Mouse (Mus musculus) thymus, postnatal 10 days (tissue): ENCODE data around the gene Lrrc61.
A peak's percentile ranks its signal among the peaks of the same experiment; 100 is the strongest.
"Not testable (repeated sequence)": the region's sequence is repeated elsewhere in the genome, so short reads cannot be mapped to it uniquely, and the experiment has no call there.

Experiments used
- DNase-seq, 2 experiments: peaks; one replicate each; pipeline ENCODE4 v3.0.0; 2021; ENCODE audit warnings: low spot score in 2 of 2

The Lrrc61 gene

DNA sequence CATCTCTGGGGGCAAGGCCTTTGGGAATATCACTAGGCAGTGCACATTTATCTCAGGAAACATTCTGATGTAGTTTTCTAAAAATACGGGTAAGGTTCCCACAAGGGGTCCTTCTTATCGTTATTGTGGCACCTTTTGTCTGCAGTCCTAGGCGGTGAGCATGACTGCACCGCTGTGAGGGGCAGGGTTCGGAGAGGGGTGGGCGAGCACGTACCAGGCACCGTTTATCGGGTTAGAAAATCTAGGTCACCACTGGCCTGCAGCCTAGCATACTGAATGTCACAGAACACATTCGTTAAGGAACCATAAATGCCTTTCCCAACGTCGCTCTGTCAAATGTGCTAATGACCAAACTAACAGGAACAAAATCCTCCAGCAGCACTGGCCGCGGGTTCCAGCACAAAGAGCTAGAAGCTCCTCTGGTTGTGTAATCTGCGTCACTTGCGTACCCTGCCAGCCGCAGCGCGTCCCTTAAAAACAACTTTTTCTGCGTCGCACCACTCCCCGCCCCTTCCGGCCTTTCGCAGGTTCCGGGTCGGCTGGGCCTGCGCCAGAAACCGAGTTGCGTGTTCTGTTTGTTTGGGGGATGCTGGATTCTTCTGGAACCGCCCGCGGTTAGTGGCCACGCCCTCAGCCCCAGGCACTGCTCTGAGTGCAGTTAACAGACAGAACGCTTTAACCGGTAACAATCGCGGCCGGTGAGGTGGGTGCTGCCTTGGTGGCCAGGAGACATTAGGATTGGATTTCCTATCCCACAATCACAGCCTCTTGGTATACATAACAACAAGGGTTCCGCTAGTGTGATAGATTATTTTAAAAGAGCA is at the start of gene Lrrc61:
TSS of gene Lrrc61 (plus strand) at position 517 of the 824 bp plus-strand sequence.
- DNase-seq: peak; percentile 80 to 82

DNA sequence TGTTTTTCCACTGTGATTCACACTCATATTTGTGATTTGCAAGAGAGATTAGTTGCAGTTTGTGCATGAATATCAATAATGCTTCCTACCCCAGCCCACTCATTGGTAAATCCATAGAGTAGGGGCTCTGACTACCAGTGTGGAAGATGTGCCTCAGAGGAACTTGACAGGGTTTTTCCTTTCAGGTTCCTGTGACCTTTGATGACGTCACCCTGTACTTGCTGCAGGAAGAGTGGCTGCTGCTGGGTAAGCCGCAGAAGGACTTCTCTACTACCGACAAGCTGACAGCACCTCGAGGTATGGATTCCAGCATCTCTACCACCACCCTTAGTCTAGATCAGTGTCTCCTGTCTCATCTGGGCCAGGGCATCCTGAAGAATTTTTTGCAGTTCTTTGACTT is 46.5 kb upstream of the Lrrc61 start:
- DNase-seq: no peak

DNA sequence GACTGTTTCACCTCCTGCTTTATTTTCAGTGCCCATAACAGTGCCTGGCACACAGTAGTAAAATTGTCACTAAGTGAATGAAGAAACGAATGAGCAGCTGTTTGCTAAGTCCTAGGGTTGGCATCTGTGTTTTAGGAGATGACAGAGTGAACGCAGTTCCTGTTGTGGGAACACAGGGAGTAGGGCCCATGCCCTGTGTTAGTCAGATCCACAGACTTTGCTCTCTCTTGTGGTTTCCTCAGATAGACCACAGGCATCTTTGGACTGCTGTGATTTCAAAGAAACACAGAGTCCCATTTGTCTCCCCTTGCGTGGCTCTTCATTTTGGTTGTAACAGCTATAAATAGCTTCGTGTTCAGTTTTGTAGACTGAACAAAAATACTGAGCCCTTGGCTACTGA is 44.2 kb upstream of the Lrrc61 start:
- no peak for DNase-seq

DNA sequence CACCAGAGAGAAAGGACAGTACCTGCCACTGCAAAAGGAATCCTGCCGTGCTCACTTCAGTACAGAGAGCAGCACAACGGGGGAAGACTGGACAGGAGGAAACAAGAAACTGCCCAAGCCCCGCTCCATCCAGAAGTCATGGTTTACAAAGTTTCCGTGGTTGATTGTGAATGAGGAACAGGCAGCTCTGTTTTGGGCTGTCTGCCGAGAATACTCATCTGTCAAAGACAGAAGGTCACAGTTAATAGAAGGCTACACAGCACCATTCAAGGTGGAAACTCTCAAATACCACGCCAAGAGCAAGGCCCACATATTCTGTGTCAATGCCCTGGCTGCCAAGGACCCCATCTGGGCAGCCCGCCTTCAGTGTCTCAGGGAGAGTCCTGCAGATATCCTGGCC is 42.7 kb upstream of the Lrrc61 start:
- no peak for DNase-seq

DNA sequence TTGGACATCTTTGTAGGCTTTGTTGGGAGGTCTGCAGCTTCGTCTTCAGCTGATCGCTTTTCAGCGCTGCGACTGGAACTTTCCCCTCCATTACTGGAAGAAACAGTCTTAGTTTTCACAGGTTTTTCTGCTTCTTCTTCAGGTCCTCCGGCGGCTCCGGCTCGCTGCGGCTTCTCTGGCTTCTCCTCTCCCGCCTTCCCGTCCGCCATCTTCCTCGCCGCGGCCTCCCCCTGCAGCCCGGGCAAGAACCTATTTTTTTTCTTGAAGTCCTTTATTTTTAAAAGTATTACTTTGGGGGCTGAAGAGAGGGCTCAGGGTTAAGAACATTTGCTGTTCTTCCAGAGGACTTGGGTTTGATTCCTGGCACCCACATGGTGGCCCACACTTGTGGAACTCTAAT is 29.7 kb upstream of the Lrrc61 start:
- DNase-seq: not testable (repeated sequence)

DNA sequence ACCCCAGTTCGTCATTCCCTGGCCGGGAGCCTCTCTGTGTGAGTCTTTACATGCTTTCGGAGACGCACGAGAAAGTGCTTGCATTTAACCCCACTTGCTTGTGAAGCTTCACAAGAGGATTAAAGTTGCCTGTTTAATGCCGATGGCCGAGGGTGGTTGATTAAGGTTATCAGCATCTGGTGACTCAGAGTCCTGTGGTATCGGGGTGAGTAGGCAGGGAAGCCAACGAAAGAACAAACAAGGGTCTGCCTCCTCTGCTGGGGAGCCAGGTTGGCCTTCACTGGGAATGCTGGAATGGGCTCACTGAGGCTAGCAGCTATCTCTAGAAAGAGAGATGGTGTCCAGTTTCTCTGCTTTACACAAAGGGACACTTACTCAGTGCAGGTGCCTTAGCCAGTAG is 26.7 kb upstream of the Lrrc61 start:
- DNase-seq: no peak

DNA sequence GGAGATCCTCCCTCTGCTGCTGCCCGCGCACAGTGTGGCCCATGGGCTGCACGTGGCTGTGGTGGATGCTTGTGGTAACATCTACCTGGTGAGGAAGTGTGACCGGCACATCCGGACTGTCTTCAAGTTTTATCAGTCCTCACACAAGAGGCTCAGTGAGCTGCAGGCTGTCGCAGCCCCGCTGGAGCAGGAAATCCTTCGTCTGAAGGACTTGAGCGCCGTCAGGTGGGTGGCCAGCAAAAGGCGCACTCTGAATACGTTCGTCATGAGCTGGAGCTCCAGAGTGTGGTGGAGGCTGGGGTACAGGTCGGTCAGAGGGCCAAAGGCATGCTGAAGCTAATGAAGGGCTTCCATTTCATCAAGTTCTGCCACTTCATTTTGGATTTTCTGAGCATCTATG is 25.3 kb upstream of the Lrrc61 start:
- no peak for DNase-seq

DNA sequence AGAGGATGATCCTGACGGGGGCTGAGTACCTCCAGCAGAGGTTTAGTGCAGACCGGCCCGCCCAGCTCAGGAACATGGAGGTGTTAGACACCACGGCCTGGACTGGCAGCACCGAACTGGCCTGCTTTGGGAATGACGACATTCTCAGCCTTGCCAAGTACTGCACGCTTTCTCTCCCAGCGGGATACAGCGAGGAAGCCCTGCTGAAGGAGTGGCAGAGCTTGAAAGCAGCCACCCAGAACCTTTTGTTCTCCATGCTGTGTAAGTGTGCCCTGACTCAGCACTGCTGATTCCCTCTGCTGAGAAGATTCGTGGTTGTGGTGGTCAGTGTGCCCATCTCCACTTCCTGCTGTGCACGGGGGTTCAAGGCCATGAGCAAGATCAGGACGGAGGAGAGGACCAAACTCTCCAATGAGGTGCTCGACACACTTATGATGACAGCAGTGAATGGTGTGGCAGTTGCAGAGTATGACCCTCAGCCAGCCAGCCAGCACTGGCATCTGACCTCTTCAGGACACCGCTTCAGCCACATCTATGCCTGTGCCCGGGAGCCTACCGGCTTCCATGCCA is 24.6 kb upstream of the Lrrc61 start:
- DNase-seq: no peak

DNA sequence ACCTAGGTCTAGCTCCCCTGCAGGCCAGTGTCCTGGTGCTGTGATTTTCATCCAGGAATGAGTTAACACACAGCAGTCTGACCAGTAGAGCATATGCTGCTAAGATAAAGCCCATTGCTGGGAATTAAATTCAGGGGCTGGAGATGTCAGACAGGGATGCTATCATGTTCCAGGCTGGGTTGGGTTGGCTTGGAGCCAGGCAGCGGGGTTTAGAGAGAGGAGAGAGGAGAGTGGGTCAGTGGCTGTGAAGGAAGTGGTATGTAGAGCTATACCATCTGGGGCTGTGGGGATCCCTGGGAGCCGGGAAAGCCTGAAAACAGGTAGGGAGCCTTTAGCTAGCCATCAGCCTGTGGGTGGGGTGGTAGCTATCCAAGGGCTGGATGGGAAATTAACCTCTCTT is 23.7 kb upstream of the Lrrc61 start:
- no peak for DNase-seq

DNA sequence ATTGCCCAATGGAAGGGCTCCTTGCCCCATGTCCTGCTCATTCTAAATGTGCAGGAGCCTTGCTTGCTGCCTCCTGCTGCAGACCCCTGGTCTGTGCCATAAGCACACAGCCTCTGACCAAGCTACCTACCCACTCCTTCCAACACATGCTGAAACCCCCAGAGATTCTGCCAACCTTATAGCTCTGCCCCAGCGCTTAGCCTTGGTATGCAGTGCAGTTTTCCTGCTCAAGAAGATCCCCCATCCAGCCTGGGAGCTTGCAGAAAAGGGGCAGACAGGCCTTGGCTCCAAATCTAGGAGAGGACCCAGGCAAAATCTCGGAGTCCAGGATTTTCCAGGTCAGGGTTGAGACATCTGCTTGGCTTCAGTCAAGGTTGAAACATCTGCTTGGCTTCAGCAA is 21.1 kb upstream of the Lrrc61 start:
- DNase-seq: no peak

DNA sequence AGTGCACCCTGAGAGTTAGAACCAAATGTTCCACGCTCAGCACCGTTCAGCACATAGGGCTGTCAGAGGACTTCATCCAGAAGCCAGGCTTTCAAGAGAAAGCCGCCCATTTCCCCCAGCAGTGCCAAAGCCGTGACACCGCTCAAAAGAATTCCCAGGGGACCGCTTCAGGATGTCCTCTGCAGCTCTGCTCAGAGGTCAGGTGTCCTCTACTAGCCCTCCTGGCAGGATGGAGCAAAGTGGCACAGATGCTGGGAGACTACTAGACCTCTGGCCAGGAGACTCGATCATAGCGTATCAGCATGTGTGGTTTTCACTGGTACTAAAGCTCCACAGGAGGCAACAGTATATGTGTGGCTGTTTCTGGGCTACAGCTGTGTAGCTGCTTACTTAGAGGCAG is 19.7 kb upstream of the Lrrc61 start:
- DNase-seq: no peak

DNA sequence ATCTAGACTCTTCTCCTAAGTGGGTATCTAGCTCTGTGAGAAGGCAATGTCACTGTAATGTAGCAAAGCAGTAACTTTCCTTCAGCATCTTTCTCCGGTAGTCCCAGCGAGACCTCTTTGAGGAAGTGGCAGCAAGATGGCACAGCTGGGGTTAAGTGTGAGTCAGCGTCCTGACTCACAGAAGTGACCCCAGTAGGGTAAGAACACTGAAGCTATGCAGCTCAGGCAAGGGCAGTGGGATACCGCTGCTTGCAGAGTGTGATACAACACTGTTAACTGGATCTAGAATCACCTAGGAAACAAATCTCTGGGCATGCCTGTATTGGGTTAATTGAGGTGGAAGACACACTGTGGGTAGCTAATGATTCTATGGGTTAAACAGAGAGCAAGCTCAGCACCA is 18.5 kb upstream of the Lrrc61 start:
- no peak for DNase-seq

DNA sequence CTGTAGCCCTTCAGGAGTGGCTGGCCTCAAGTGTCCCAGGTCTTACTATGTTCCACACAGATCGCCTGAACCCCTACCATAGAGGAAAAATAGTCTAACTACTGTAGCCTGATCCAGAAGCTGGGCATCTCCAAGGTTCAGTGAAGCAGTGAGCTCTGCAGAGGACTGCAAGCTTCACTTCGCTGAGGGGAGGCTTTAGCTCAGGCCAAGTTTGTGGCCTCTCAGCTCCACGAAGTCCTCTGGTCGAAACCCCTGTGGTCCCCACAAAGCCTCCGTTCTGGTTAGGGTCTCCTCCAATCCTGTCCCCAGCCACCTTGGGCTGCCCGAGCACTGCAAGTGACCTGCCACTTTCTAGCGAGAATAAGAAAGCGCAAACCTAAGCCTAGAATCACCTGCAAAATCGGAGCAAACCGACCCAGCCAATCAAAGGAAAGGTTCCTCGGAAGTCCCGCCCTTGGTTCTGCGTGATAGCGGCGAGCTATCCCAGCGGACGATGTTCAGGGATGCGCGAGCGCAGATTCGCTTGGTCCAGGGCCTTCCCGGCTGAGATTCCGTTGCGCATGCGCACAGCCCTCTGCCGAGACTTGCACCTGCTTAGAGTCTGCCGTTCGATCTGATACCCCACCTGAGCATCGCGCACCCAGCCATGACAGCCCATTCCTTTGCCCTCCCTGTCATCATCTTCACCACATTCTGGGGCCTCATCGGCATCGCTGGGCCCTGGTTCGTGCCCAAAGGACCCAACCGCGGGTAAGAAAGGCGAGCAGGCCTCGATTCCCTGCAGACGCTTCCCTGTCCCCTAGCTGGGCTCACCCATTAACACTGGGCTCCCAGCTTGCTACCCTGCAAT is 17.3 kb upstream of the Lrrc61 start, which contains the start of gene Atp6v0e2:
TSS of gene Atp6v0e2 (plus strand) at position 511 of the 850 bp plus-strand sequence.
- peak in 1 of 2 experiments; percentile 32 for DNase-seq

DNA sequence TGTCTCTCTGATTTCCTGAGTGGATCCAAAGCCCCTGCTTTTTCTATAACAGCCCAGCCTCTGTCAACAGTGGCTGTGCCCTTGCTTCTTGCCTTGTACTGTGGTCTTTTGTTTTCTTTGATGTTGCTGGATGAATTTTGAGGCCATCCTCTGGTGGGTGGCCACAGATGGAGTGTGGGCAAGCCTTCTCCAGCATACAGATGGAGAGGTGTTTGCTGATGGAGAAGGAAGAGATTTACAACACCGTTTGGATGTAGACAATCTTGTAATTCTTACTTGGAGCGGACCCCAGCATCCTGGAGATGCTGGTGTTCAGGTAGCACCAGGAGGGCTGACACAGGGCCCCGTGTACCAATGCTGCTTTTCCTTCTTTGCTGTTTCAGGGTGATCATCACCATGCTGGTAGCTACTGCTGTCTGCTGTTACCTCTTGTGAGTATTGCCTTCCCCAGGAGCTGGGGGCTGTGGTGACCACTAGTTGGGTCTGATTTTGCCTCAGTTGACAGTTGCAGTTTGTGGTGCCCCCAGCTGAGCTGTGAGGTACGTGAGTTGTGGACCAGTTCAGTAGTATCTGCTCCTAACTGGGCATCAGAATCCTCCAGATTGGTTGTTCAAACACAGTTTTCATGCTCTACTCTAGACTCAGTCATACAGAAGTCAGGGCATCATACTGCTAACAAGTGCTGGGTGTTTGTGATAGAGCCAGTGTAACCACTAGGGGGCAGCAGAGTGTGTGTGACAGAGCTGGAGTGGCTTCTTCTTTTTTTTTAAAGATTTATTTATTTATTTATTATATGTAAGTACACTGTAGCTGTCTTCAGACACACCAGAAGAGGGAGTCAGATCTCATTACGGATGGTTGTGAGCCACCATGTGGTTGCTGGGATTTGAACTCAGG is 15.5 kb upstream of the Lrrc61 start:
- peak; percentile 29 to 82 for DNase-seq

DNA sequence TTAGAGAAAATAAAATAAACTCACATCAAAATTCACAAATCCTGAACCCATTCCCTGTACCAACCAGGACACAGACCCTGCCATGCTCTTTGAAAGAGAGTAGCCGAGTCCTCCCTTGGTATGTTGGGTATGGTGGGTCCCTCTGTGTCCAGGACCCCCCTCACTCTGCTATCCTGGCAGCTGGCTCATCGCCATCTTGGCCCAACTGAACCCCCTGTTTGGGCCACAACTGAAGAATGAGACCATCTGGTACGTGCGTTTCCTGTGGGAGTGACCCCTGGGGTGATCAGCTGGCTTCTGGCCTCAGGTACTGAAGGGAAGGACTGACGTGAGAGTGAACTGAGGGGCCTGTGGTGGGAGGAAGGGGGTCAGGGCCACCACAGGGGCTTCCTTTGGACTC is 14.7 kb upstream of the Lrrc61 start:
- no peak for DNase-seq

DNA sequence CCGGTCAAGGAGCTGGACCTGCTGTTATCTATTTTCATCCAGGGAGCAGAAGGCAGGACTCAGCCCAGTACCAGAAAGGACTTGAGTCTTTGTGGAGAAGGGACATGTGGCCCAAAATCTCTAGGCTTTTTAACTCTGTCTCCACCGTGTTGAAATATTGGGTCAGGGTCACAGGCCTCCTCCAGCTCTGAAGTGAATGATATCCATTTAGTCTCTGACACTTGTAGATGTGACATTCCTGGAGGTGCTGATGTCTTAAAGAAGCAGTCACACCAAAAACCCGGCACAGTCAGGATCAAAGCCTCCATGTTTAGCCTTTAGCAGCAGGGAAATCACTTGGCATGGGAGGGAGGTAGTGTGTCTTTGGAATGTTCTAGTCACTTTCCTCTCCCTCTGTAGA is 13.9 kb upstream of the Lrrc61 start:
- DNase-seq: no peak

DNA sequence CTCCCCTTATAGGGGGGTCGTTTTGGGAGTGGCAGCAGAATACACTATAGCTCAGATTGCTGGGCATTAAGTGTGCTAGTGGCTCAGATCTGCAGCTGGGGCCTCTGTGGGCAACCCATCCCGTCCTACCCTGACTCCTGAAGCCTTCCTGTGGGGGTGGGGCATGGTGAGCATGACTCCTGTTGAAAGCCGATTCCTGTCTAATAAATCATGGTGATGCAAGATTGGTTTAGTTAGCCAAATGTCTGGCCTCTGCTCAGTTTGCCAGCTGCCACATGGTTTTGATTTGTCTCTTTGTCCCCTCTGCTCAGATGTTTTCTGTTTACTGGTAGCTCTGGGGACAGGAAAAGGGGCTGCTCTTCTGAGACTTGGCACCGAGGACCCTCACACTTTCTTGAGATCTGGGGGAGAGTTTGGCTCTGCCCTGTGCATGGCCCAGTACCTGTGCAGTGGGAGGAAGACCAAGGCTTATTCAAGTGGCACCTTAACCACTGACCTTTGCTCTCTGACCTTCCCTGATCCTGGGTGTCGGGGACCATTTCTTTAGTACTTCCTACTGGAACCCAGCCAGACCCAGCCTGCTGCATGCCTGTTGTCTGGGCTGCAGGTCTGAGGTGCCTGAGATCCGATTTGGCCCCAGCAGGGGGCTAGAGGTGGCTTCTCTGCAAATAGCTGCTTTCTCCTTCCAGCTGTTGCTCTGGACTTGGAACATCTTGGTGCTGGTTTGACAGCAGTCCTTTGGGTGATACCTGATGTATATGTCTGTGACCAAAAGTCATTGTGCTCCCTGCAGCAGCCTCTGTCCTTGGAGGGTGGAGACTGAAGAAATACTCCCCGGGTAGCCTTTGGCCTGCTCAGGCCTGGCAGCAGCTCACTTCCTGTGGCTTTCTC is 12.8 kb upstream of the Lrrc61 start:
- DNase-seq: no peak

DNA sequence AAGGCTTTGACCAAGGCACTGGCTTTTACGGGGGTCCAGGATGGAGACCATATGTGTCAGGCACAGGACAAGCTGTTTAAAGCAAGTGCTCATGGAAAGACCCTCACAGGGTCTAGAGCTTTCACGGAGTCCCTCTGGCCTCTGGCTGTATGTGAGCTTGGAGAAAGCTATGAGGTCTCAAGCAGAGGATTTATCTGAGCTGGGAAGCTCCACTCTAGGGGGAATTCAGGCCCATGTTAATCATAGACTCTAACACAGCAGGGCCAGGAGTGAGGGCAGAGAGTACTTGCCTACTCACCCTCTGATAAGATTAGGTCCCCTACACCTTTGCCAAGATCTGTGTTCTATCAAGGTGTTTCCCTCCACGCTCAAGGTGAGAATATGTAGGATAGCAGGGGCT is 12.0 kb upstream of the Lrrc61 start:
- no peak for DNase-seq

DNA sequence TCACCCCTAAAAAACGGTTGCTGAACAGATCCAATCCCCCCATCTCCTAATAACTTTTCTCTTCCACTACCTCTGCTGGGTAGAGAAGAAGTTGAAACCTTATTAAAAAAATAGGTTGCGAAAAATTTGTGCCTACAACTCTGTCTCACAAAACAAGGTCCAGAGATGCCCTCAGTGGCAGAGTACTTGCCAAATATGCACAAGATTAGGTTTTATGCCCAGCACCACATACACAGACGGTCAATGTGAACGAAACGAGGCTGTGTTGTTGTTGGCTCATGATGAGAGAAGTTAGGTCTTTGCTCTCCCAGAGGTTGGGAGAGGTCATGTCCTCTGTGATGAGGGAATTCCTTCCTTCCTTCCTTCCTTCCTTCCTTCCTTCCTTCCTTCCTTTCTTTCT is 9.3 kb upstream of the Lrrc61 start:
- no peak for DNase-seq

DNA sequence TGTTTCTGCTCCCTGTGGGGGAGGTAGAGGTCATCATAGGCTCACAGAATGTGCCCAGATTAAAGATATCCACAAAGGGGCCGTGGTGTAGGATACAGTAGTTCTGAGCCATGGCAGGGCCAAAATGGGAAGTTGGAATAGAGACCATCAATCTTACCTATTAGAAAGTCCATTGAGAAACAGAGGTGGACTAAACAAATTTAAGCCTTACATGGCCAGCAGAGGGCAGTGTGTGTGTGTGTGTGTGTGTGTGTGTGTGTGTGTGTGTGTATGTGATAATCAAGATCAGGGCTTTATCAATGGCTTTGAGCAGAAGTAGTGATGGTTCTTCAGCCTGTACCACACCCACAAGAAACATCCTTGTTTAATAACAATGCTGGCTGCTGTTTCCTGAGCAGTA is 8.3 kb upstream of the Lrrc61 start:
- DNase-seq: peak in 1 of 2 experiments; percentile 25

DNA sequence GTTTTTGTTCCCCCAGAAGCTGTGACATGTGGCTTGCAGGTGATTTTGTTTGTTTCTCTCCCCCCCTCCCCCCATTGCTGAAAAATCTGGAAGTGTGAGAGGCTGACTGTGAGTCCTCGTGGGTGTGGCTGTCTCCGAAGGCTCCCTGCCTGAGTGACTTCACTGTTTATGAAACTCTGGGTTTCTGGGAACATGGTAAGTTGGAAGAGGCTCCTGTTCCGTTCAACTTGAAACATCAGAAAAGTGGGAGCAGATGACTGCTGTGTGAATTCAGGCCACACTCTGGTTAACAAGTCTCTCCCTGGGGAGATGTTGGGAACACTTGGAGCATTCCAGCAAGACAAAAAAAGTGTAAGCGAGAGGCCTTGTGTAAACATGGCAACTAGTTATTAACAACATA is 7.7 kb upstream of the Lrrc61 start:
- DNase-seq: no peak
